Mouse (Mus musculus) urinary bladder, postnatal 36 days (tissue): Measurements from ENCODE around the gene Ago4.
"Not testable (repeated sequence)": the region's sequence is repeated elsewhere in the genome, so short reads cannot be mapped to it uniquely, and the experiment has no call there.

Experiments used
- DNase-seq, 2 experiments: peaks; one replicate each; pipeline ENCODE4 v3.0.0; 2022; ENCODE audit warnings: low spot score in 2 of 2, mixed read lengths in 1 of 2

Ago4 gene

DNA sequence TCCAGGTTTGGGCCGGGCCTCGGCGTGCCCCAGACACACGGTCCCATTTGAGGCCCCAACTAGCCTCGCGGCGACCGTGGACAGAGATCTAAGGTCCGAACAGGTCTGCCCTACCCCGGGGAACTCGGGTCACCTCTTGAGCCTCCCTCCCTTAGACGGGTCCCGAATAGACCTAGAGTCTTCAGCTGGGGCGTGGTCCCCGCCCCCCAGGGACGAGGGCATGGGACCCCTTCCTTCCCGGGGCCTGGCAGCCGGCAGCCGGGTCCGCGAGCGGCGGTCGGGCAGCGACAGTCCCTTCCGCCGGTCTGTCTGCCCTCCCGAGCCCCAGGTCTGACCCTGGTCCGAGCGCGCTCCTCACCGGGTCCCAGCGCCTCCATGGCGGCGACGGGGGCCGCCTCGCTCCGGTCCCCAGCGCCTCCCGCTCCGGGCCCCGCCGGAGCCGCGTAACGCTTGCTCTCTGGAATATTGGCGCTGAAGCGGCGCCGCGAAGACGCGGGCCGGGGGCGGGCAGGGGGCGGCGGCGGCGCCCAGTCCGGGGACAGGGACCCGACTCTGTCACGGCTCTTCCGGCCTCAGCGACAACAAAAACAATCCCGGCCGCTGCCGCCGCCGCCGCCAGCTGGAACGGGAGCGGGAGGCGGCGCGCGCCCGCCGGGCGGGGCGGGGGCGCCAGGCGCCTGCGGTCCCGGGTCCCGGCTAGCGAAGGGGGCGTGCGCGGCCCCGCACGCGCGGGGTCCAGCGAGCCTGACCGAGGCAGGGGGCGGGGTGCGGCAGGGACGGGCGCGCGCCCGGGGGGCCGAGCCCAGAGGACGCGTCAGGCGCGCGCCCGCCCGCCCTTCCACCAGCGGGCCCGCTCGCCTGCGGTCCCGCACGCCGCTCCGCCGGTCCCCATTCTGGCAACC is at the start of gene Ago4:
TSS of gene Ago4 (minus strand) at position 646 of the 902 bp plus-strand sequence.
- DNase-seq: peak; percentile 29 to 40

DNA sequence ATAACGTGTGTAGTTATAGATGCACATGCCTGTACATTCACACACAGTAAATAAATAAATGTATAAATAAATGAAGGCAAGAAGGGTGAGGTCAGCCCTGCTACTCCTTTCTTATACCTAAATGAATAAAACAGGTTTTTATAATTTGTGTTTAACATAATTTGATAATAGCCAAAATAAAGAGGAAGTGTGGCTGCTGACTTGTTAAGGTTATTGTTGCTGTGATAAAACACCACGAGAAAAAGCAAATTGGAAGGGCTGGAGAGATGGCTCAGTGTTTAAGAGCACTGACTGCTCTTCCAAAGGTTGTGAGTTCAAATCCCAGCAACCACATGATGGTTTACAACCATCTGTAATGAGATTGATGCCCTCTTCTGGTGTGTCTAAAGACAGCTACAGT is 45.8 kb upstream of the Ago4 start:
- no peak for DNase-seq

DNA sequence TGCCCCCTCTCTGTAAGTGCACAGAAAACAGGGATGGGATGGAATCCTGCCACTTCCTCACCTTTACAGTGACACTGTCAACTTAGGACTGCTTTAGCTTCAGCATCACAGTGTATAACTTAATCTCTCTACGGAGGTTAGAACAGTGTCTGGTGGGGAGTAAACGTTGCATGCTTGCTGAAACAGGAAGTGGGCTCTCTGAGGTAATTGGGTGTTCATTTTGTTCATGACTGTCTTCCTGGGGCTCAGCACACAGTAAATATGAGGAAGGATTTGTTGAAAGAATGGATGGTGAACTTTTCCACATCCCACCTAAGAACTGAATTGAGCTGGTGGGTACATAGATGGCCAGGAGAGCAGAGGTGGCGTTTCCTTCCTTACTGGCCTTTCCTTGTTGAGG is 44.6 kb upstream of the Ago4 start:
- no peak for DNase-seq

DNA sequence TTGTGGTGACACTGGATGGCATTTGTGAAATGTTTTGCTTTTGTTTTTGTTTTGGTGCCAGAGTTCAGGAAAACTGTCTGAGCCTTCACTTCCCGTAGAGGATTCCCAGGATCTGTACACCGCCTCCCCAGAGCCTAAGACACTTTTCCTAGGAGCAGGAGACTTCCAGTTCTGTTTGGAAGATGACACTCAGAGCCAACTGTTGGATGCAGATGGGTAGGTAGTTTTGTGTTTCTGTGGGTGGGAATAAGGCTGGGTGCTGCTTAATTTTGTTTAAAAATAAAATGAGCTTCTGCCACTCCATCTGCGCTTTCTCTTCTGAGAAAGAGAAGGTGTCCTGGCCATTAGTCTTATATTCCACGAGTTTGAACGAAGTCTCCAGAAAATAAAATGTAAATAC is 43.0 kb upstream of the Ago4 start:
- no peak for DNase-seq

DNA sequence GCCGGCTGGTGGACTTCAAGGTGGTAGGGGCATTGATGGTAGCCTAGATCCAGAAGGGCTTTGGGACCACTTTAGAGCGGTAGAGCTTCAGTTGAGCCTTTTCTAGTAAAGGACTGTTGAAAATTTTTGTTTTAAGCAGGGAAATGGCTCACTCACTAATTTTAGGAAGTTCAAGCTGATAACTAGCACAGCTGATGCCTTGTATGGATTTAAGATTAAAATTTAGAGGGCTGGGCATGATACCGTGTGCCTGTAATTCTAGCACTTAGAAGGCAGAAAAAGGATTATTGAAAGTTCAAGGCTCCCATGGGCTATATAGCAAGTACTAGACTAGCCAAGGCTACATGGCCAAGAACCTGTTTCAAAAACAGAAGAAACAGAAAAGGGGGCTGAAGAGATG is 36.5 kb upstream of the Ago4 start:
- DNase-seq: no peak

DNA sequence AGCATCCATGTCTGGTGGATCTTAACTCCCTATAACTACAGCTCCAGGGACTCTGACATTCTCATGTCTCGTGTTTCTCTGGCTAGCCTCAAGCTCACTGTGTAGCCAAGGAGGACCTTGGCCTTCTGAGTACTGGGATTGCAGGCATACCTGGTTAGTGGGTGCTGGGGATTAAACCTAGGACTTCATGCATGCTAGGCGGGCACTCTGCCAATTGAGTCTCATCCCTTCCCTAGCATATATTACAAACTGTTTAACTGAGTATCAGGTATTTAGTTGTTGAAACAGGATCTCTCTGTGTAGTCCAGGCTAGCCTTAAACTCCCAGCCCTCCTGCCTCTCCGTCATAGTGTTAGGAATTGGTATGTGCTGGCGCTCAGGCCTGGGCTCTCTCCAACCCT is 34.0 kb upstream of the Ago4 start:
- no peak for DNase-seq

DNA sequence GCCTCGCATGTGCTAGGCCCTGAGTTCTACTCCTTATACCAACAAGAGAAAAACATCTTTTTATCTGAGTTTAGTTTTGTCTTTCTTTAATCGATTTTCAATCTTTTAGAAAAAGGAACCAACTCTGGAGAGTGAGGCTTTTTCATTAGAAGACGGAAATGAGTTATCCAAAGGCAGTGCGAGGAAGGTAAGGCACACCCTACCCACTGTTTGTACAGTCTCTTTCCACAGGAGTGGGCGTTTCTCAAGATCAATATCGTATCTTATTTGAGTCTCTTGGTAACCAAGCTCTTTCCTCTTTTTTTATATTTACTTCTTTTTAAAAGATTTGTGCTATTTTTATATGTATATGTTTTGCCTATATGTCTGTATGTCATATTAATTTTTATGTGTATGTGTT is 30.5 kb upstream of the Ago4 start:
- no peak for DNase-seq

DNA sequence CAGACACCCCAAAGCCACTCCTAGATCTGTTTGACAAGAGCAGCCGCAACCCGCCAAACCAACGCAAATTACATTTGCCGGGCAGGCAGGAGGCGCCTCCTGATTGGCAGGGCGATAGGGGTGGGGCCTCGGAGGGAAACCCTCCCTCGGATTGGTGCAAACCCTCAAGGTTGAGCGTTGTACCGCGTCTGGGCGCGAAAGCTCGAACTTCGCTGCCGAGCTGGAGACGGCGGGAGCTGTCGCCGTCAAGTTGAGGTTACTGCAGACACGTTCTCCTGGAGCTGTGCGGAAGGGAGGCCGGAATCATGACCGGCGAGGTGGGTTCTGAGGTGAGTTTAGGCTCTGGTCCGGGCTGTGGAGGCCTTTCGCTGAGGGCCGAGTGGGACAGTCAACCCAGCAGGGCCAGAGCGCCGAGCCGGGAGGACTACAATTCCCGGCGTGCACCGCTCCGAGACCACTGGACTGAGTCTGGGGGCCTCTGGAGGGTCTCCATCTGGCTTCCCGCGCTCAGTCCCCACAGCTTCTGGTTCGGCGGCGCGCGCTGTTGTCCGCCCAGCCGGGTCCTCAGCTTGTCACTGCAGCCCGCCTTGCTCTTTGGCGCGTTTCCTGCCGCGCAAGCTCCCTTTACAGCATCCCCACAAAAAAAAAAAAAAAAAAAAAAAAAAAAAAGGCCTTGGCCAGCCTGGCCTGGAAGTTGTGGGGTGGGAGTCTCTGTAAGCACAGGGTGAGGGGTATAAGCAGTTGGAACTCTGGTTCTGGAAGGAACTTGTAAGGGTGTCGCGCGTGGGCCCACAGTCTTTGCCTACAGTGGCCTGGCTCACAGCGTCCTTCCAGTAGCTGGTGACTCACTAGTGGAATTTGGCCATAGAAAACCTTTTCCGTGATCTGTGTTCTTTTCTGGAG is 23.8 kb upstream of the Ago4 start, which contains the start of gene Clspn:
TSS of gene Clspn (plus strand) at position 127 of the 903 bp plus-strand sequence.
- DNase-seq: peak; percentile 83 to 87

DNA sequence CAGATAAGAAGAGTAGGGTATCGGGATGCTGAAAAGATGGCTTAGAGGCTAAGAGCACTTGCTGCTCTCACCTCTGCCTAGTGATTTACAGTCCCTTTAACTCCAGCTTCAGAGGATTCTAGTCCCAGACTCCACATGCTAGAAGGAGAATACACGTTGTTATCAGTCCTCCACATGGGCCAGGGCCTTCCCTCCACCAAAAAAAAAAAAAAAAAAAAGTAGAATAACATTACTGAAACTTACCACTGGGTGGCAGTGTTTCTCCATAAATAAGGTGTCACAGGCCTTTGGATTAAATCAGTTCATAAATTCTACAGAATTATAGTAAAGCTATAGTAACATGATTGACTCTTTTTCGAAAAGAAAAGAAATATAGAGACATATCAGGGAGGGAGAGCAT is 21.2 kb upstream of the Ago4 start:
- no peak for DNase-seq

DNA sequence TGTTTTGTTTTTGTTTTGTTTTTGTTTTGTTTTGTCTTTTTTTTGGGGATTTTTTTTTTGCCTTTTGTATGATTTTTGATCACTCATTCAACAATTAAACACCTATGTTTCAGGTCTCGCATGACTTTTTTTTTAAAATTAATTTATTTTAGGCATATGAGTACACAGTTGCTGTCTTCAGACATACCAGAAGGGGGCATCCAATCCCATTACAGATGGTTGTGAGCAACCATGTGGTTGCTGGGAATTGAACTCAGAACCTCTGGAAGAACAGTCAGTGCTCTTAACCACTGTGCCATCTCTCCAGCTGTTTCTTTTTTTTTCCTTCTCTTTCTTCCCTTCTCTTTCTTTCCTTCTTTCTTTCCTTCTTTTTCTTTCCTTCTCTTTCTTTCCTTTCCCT is 20.4 kb upstream of the Ago4 start:
- DNase-seq: no peak

DNA sequence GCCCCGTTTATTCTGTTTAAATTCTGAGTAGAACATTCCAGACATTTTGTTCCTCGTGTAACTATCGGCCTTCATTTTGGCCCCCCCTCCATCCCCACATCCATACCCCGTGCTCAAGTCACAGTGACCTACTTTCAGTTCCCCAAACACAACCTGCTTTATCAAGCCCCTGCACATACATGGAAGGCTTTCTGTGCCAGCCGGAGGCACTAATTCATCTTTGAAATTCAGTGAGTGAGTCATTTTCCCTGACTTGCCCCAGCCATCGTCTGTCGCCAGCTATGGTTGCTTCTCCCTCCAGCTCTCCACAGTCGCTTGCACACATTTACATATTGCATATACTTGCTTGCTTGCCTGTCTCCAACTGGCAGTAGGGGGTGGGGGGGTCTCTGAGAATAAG is 19.8 kb upstream of the Ago4 start:
- DNase-seq: no peak

DNA sequence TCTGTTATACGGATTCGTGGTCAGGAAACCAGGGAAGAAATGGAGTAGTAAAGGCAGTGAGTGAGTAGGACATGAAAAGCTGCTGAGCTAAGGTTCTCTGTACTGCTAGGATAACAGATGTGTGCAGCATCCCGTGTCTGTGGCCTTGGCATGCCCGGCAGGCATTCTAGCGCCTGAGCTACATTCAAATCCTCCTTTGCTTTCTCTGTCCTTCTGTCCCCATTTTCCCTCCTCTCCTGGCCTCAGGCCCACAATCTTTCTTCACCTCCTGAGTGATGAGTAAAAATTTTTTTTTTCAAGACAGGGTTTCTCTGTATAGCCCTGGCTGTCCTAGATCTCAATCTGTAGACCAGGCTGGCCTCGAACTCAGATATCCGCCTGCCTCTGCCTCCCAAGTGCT is 18.9 kb upstream of the Ago4 start:
- no peak for DNase-seq

DNA sequence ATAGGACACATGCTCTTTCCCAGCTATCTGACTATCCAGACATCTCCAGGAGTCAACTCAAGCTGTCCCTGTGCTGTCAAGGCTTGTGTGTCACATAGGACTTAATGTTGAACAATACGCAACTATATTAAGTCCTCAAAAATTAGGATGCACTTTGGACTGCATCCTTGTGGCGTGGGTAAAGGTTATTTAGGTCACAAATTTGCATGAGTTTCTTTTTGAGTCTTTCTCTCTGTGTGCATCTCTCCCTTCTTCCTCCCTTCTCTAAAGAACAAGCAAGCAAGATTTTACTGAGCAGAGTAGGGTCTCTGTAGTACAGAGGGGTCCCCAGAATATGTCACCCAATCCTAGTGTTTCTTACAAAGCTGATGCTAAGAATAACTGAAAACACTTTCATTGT is 12.9 kb upstream of the Ago4 start:
- DNase-seq: no peak

DNA sequence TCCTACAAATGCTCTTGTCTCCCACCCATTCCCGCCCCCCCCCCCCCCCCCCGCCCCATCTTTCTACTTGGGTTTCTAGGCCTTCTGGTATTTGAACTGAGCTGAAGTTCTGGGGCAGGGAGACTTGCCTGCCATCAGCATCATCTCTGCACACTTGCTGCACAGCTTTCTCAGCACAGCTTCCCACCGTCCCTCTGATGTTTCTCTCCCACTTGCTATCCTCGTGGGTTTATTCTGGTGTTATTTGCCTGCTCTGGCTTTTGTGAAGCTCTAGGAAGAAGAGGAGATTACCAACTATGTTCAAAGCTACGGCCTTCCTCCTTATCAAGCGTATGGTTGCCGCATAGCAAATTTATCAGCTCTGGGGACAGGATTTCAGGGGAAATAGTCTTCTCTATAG is 12.4 kb upstream of the Ago4 start:
- no peak for DNase-seq

DNA sequence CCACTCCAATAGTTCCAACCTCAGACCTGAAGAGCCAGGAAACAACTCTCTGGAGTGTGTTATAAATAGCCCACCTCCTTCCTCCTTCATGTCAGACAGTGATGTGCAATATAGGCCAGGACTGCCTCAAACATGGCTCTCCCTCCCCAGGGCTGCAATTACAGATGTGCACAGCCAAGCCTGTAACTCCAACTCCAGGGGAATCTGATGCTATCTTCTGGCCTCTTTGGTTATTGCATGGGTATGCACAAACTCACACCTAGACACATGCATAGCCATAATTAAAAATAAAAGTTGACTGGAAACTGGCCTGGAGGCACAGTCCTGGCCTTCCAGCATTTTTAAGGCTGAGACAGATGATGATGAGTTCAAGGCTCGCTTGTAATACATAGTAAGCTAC is 11.7 kb upstream of the Ago4 start:
- no peak for DNase-seq

DNA sequence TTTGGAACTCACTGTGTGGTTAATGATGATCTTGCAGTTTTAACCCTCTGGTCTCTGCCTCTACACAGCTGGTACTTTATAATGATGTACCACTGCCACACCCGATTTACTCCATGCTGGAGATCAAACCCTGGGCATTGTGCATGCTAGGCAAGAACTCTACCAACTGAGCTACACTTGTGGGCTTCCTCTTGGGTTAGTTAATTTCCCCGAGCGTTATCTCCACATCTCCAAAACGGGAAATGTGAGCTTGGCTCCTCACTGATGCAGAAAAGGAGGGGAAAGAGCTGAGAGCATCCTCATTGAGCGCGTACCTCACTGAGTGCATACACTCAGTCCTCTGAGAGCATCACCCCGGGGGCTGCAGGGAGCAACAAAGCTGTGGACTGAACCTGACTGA is 9.6 kb upstream of the Ago4 start:
- no peak for DNase-seq

DNA sequence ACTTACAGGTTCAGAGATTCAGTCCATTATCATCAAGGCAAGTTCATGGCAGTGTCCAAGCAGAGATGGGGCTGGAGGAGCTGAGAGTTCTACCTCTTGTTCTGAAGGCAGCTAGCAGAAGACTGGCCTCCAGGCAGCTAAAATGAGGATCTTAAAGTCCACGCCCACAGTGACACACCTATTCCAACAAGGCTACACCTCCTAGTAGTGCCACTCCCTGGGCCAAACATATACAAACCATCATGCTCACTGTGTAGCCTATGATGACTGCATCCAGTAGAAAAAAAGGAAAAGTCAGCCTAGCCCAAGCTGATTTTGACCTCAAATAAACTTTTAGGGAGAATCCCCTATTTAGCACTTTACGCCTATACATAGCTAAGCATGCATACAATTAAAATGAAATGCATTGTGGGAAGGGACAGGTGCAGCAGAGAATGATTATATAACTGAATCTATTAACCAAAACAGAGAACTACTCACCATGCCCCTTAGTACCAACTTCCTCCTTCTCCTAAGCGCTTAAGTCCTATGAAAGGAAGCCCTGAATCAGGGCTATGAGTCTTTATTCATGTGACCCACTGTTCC is 7.3 kb upstream of the Ago4 start:
- DNase-seq: no peak

DNA sequence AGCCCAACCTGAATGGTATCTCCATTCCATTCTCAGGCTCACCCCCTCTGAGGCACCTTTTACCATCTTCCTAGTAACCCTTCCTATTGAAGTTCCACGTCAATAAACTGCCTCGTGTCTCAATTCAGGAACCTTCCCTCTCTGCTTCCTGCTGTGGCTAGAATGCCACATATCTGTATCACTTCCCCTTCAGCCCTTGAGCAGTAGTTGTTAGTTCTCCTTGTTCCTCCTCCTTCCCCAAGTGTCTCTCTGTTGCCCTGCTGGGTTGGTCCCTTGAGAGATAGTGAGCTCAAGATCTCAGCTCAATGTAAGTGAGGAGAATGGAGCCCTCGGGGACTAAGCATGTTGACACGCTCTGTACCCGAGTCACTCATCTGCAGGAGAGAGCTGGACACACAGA is 3.6 kb upstream of the Ago4 start:
- no peak for DNase-seq

DNA sequence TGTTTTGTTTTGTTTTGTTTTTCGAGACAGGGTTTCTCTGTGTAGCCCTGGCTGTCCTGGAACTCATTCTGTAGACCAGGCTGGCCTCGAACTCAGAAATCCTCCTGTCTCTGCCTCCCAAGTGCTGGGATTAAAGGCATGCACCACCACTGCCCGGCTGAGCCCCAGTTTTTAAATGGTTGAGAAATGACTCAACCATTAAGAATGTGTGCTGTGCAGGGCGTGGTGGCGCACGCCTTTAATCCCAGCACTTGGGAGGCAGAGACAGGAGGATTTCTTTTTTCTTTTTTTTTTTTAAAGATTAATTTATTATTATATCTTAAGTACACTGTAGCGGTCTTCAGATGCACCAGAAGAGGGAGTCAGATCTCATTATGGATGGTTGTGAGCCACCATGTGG is 2.4 kb upstream of the Ago4 start:
- not testable (repeated sequence) for DNase-seq

DNA sequence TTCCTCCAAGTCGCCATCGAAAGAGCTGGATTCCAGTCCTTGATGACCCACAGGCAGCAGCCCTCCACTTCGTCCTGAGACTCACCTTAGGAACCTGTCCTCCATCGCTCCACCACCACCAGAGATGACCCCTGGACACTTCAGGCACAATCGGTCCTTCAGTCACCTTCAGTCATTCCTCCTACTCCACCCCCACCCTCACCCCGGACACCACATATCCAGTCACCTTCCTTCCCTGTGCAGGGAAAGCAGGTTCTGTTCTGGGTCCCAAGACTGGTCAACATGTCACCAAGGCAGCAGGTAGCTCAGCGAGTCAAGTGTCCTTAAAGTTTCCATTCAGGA is 428 bp upstream of the Ago4 start:
- no peak for DNase-seq

DNA sequence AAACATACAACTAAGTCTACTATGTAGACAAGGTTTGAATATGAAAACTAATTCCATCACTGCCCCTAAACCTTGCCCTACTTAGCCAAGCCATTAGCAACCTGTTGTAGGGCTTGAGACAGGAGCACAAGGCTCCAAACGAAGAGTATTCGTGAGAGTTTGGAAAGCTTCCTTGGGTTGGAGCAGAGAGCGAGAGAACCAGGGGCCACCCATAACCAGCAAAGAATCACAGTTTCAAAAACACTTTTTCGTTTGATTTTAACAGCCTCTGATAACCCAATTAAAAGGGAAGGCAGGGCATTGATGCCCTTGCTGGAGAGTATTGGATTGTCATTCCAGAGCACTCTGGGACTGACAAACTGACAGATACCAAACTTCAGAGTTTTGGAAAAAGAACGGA is 980 bp downstream of the Ago4 start:
- DNase-seq: no peak

DNA sequence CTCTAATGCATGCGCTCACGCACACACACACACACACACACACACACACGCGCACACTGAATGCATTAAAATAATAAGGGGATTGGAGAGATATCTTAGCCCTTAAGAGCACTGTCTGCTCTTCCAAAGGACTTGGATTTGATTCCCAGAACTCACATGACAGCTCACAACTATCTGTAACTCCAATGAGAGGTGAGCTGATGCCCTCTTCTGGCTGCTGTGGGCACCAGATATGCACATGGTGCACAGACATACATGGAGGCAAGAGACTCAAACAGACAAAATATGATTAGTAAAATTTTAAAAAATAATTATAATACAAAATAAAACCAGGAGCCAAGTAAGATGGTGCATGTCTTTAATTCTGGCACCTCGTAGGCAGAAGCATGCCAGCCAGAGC is 6.4 kb downstream of the Ago4 start:
- DNase-seq: no peak

DNA sequence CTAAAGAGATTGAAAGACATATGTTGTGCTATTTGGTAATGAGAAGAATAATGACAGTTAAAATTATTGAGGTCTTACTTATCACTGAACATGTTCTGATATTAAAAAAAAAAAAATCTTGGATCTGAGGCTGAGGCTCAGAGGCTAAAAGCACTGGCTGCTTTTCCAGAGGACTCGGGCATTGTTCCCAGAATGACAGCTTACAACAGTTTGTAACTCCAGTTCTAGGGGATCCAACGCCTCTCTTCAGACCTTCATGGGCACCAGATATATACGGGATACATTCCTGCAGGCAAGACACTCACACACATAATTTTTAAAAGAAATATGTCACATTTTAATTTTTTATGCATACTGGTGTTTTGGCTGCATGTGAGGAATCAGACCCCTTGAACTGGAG is 7.1 kb downstream of the Ago4 start:
- DNase-seq: no peak
